Mouse (Mus musculus): Measurements from ENCODE around the gene Olfr789.

GRCm38 (mm10) chr10:129473256-129473655 is 11.3 kb upstream of the Olfr789 start:
- TF ChIP-seq CTCF (IDR thresholded peaks at IDR 0.05; ENCODE audit: borderline replicate concordance, insufficient read depth, low read depth, low read length), result no peak
- TF ChIP-seq POLR2A (IDR thresholded peaks at IDR 0.05; ENCODE audit: borderline replicate concordance, insufficient read depth, low read length), result no peak

All from cerebellum, adult 2 months (tissue).